Mouse (Mus musculus) lung, embryonic 14.5 days (tissue): ENCODE results near the gene Fam3b. TPM values are rescaled to one million over a fixed set of nuclear protein-coding genes. Genes with fewer than 3 reads are reported as not detected.

Experiments used
- ATAC-seq: fragments of 200-750 bp; cut with Nextera tagmentation; 2 replicates; pipeline ENCODE4 v1.8.0; 2017; ENCODE audit warnings: mild to moderate bottlenecking, moderate TSS enrichment, moderate library complexity; ENCODE audit not compliant: insufficient read depth
- DNase-seq: peaks from one replicate; pipeline ENCODE4 v3.0.0-alpha.2; 2015
- H3K27ac ChIP-seq: fragments of 300-500 bp; sonication (generic); 2 replicates; pipeline ENCODE4 v1.5.1; 2014; ENCODE audit warnings: low read depth, mild to moderate bottlenecking, moderate library complexity
- H3K27me3 ChIP-seq: fragments of 300-500 bp; sonication (generic); 2 replicates; pipeline ENCODE4 v1.6.1; 2014; ENCODE audit warnings: low read length, control low read depth; ENCODE audit not compliant: insufficient read depth
- H3K36me3 ChIP-seq: fragments of 300-500 bp; sonication (generic); 2 replicates; pipeline ENCODE4 v1.6.1; 2014; ENCODE audit warnings: control low read depth; ENCODE audit not compliant: insufficient read depth
- H3K4me1 ChIP-seq: fragments of 300-500 bp; sonication (generic); 2 replicates; pipeline ENCODE4 v1.6.1; 2014; ENCODE audit warnings: antibody characterized with exemption, control low read depth; ENCODE audit not compliant: insufficient read depth
- H3K4me2 ChIP-seq: fragments of 300-500 bp; sonication (generic); 2 replicates; pipeline ENCODE4 v1.6.1; 2014; ENCODE audit warnings: mild to moderate bottlenecking
- H3K4me3 ChIP-seq: fragments of 300-500 bp; sonication (generic); 2 replicates; pipeline ENCODE4 v1.5.1; 2014; ENCODE audit warnings: low read depth, low read length
- H3K9ac ChIP-seq: fragments of 300-500 bp; sonication (generic); 2 replicates; pipeline ENCODE4 v1.6.1; 2014
- H3K9me3 ChIP-seq: fragments of 300-500 bp; sonication (generic); 2 replicates; pipeline ENCODE4 v1.6.1; 2016; ENCODE audit warnings: low read depth, low read length, control low read depth
- CTCF ChIP-seq: IDR thresholded peaks from 2 replicates; pipeline ENCODE4 v1.5.1; 2016; ENCODE audit warnings: antibody characterized with exemption, low read depth
- WGBS: fragments of 180-500 bp; shearing (Covaris S2); extraction: QIAGEN DNeasy Blood & Tissue Kit; methylation state at CpG from one replicate; pipeline ENCODE4 v1.1.7; 2014; 5-methylcytosine and 5-hydroxymethylcytosine counted together
- polyA plus RNA-seq: library from polyadenylated mRNA; unstranded; fragments of >200 nt; fragmentation: Nextera tagmentation; extraction: Ambion mirVana; gene quantifications from 2 replicates; pipeline ENCODE4 v1.2.1, GENCODE M21; 2014

The Fam3b gene
- polyA plus RNA-seq, 1 experiment from 2014 or later: not detected

DNA sequence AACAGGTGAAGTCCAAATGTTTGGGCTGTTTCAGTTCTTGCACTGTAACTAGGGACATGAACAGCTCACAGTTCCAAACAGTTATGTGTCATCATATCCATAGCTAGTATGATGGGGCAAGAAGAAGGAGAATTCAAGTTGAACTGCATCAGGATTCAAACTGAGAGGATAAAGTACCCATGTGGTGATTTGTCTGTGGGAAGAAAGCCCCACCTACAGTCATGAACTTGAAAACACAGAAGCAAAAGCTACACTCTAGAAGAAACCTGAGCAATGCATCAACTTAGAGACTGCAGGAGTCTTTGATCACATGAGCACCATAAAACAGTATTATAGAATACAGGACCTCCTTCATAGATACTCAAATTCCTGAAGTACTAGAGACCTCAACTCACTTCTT lies 6.8 kb downstream of the Fam3b start:
- Histone ChIP-seq H3K4me1 (no peaks in the 10 kb centered on the region), H3K27me3 (no peaks in the 10 kb centered on the region), H3K27ac (no peak overlapping the region), H3K9me3 (no peaks in the 10 kb centered on the region), H3K4me2 (no peak overlapping the region), H3K4me3 (no peak overlapping the region), H3K36me3 (no peaks in the 10 kb centered on the region), H3K9ac (no peak overlapping the region)
- ATAC-seq (no peak), DNase-seq (no peak)
- no peak for TF ChIP-seq CTCF

DNA sequence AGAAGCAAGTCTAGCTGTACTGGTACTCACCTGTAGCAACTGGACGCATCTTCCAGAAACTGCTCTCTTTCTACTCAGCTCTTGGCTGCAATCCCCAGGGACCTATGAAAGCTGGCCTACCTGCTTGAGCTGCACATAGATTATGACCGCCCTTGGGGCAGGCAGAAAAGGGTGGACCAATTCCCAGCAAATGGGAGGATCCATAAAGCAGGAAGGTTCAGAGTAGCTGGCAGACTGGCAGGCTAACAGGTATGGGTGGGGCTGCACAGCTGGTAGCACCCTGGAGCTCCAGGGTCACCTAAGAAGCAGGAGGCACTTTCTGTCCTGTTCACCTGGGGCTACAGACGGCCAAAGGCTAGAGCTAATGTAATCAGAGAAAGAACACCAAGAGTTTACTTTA lies 9.8 kb downstream of the Fam3b start:
- Histone ChIP-seq H3K27me3 (no peaks in the 10 kb centered on the region), H3K4me3 (no peak overlapping the region), H3K9ac (no peak overlapping the region), H3K36me3 (no peaks in the 10 kb centered on the region), H3K27ac (no peak overlapping the region), H3K4me1 (no peaks in the 10 kb centered on the region), H3K4me2 (no peak overlapping the region), H3K9me3 (no peaks in the 10 kb centered on the region)
- DNase-seq: no peak
- 72% methylated on average over 3 of the region's 3 CpGs for WGBS
- no peak for TF ChIP-seq CTCF
- no peak for ATAC-seq

DNA sequence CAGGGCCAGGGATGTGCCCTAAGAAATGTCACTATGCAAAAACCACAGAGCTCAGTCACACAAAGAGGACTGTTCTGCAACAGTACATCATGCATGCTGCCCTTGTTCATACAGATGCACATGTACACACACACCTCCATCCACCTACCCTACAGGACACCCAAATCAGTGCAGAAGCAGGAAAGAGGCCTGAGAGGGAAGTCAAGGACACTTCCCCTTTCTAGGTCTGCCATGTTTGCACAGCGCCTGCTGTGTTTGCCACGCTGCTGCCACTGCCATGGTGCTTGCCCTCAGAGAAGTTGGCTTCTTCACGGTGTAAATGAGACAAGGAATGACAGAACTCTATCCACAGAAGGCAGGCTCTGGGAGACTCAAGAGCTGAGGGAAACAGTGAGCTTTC lies 10.8 kb downstream of the Fam3b start:
- no peak for ATAC-seq
- DNase-seq: no peak
- Histone ChIP-seq H3K4me1 (no peaks in the 10 kb centered on the region), H3K36me3 (no peaks in the 10 kb centered on the region), H3K27me3 (no peaks in the 10 kb centered on the region), H3K9ac (no peak overlapping the region), H3K9me3 (no peaks in the 10 kb centered on the region), H3K4me2 (no peak overlapping the region), H3K4me3 (no peak overlapping the region), H3K27ac (no peak overlapping the region)
- no peak for TF ChIP-seq CTCF
- 72% methylated on average over 3 of the region's 3 CpGs for WGBS

DNA sequence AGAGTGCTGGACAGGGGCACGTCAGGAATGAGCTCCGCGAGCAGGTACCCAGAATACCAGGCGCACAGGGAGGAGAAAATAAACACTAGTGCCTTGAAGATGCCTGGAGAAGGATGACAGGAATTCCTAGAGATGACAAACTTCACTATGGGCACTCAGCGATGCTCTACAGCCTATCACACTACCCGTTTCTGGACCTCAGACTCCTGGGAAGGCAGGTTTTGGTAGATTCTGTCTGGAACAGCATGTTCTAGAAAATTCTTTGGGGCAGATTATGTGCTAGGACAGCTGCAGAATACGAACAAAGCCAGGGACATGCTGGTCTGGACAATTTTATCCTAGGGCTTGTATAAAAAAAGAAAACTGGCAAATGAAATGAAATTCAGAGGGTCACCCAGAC lies 13.7 kb downstream of the Fam3b start:
- Histone ChIP-seq H3K4me1 (no peaks in the 10 kb centered on the region), H3K4me3 (no peak overlapping the region), H3K9ac (no peak overlapping the region), H3K9me3 (no peaks in the 10 kb centered on the region), H3K27ac (no peak overlapping the region), H3K4me2 (no peak overlapping the region), H3K27me3 (no peaks in the 10 kb centered on the region), H3K36me3 (no peaks in the 10 kb centered on the region)
- WGBS: 66% methylated on average over 7 of the region's 7 CpGs
- ATAC-seq: no peak
- TF ChIP-seq CTCF: no peak
- DNase-seq: no peak

DNA sequence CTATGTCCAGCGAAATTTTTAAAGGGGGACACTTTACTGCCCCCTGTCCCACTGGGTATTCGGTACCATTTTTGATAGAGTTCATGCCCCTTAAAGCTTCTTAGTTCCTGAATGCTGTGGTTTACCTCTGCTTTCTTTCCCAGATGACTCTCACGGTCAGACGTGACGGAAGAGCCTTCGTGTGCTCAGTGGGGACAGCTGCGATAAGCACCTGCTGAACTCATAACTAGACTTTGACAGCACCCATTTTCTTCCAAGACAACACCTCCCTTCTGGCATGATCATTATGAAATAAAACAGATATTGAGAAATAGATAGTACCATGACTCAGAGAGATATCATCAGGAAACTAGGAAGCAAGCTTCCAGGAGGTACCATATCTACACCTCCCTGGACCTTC lies 15.2 kb downstream of the Fam3b start:
- Histone ChIP-seq H3K4me2 (no peak overlapping the region), H3K36me3 (no peaks in the 10 kb centered on the region), H3K9me3 (no peaks in the 10 kb centered on the region), H3K9ac (no peak overlapping the region), H3K27me3 (no peaks in the 10 kb centered on the region), H3K27ac (no peak overlapping the region), H3K4me1 (no peaks in the 10 kb centered on the region), H3K4me3 (no peak overlapping the region)
- 91% methylated on average over 7 of the region's 7 CpGs for WGBS
- no peak for DNase-seq
- no peak for TF ChIP-seq CTCF
- ATAC-seq: no peak

DNA sequence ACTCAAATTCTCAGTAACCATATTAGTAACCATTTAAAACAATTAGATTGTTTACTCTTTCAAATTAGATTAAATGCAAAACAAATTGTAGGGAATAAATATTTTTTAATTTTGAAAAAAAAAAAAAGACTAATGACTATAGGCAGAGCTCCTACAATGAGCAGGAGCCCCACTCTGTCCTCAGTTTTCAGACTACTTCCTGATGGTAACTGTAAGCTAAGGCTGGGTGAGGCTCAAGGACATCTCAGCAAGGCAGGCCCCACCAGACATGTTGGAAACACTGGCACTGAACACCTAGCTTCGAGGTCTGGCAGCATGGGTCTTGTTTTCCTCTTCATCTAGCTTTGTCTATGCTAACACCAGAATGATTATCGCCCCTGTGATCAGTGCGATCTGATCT lies 16.5 kb downstream of the Fam3b start:
- TF ChIP-seq CTCF: no peak
- Histone ChIP-seq H3K4me2 (no peak overlapping the region), H3K27ac (no peak overlapping the region), H3K4me3 (no peak overlapping the region), H3K9ac (no peak overlapping the region), H3K36me3 (no peaks in the 10 kb centered on the region), H3K9me3 (no peaks in the 10 kb centered on the region), H3K4me1 (no peaks in the 10 kb centered on the region), H3K27me3 (no peaks in the 10 kb centered on the region)
- 91% methylated on average over 3 of the region's 3 CpGs for WGBS
- DNase-seq (no peak), ATAC-seq (no peak)

DNA sequence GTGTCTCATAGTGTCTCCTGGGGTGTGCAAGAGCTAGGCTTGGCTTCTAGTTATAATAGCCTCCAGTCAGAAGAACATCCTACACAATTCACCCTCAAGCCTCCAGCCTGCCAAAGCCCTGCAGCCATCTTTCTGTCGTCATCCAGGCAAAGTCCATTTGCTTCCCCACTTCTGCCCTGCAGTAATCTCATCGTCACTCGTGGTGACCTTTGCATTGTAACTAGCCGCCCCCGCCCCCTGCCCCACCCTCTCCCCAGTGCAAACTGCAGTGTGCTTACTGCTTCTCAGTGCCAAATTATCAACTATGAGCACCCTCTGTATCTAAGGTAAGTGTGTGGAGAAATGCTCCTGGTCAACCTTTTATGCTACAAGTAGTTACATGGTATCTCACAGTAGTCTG lies 16.9 kb downstream of the Fam3b start:
- no peak for ATAC-seq

DNA sequence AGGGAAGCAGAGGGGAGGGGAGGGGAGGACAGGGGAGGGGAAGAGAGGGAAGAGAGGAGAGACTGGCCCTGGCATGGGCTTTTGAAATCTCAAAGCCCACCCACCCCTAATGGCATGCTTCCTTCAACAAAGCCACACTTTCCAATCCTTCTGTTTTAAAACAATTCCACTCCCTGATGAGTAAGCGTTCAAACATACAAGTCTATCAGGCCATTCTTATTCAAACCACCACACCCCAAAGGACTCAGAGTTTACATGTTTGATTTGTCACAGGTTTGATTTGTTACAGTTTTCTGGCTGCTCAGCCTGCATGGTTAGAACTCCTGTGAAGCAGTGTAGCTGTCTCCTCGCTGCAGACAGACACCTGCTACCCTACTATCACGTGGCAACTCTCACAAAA lies 18.6 kb downstream of the Fam3b start:
- Histone ChIP-seq H3K4me1 (no peaks in the 10 kb centered on the region), H3K9ac (no peak overlapping the region), H3K4me2 (no peak overlapping the region), H3K27me3 (no peaks in the 10 kb centered on the region), H3K36me3 (no peaks in the 10 kb centered on the region), H3K9me3 (no peaks in the 10 kb centered on the region), H3K27ac (no peak overlapping the region), H3K4me3 (no peak overlapping the region)
- WGBS: 40% methylated on average over 3 of the region's 3 CpGs
- ATAC-seq: no peak
- TF ChIP-seq CTCF: no peak
- DNase-seq: no peak

More for the DNA sequence above, 16.9 kb downstream of the Fam3b start:
- Histone ChIP-seq H3K27me3 (no peaks in the 10 kb centered on the region), H3K4me3 (no peak overlapping the region), H3K9ac (no peak overlapping the region), H3K27ac (no peak overlapping the region), H3K9me3 (no peaks in the 10 kb centered on the region), H3K4me1 (no peaks in the 10 kb centered on the region), H3K36me3 (no peaks in the 10 kb centered on the region), H3K4me2 (no peak overlapping the region)
- DNase-seq: no peak
- 34% methylated on average over 5 of the region's 5 CpGs for WGBS
- no peak for TF ChIP-seq CTCF
